Mouse (Mus musculus) retina, adult 2 months (tissue): Measurements from ENCODE around the gene Tec.

Source experiments
- DNase-seq: peaks from one replicate; pipeline ENCODE4 v3.0.0-alpha.2; 2012; ENCODE audit warnings: low read depth, low spot score

Tec gene

DNA sequence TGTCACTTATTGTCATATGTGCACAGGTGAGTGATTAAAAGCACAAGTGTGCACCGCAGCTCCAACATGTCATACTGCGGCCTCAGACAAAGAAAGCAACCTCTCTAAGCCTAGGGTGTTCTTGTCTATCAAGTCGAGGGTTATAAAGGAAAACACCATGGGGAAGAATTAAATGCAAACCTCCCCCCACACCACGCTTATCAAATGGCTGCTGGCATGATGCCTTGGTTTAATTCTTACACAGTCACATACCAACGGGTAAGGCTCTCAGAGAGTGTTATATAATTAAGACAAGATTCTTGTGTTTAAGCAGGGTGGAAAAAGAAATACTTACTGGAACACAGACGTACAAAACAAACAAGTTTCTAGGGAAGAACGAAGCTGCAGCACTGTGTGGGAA is 132.5 kb downstream of the Tec start:
- DNase-seq: no peak

DNA sequence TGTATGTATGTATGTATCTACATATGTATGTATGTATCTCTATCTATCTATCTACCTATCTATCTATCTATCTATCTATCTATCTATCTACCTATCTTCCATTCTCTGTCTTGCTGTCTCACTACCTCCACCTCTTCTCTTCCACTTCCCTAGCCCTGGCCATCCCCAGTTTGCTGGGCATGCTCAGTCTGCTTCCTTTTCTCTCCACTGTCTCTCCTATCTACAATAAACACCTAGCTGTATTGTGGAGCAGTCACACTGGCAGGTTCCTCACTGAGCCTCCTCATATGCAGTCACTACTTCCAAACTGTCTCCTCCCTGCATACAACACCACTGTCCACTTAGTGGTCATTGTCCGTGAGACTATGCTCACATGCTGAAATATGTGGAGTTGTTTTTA is 135.4 kb downstream of the Tec start:
- no peak for DNase-seq

DNA sequence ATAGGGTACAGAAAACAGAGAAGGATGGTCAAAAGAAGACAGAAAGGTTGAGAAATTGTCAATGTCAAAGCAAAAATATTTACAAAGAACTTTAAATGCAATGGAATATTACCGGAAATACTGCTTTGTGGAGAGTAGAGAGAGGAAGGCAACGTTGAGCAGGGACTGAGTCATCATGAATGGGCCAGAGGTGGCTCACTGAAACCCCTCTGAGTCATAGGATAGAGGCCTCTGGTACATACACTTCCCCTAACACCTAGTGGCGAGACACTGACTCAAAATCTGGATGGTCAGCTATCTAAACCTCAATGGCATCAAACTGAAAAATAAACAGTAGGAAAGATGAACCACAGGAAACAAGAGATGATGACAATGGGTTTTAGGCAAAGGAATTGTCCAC is 142.9 kb downstream of the Tec start:
- no peak for DNase-seq

DNA sequence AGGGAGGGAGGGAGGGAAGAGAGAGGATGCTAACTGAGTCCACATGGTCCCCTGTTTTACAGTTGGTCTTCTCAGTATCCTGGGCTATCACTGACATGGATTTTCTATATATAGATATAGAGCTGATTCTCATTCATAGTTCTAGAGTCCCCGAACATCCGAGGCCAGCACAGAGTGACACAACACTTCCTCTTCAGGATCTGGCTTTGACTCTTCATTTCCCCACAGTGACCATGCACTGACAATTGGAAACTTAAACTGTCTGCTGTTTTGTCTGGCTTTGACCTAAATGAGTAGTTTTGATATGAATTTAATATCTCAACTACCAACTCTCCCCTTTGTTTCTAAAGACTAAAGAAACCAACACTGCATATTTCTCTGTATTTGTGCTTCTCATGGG is 144.9 kb downstream of the Tec start:
- DNase-seq: no peak

DNA sequence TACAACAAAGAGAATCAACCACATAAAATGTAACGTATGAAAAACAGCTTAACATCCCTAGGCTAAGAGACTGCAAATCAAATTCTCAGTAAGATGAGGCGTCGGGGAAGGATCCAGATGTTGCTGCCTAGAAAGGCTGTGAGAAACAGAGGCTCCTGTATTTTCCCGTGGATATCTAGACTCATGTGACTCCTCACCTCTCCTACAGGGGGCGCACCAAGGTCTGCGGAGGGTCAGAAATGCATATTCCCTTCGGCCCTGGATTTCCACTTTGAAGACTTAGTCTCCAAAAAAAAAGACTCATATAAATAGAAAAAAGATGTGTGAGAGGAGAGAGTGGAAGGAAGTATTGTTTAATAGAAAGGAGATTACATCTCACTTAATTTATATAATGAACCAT is 147.7 kb downstream of the Tec start:
- DNase-seq: no peak

DNA sequence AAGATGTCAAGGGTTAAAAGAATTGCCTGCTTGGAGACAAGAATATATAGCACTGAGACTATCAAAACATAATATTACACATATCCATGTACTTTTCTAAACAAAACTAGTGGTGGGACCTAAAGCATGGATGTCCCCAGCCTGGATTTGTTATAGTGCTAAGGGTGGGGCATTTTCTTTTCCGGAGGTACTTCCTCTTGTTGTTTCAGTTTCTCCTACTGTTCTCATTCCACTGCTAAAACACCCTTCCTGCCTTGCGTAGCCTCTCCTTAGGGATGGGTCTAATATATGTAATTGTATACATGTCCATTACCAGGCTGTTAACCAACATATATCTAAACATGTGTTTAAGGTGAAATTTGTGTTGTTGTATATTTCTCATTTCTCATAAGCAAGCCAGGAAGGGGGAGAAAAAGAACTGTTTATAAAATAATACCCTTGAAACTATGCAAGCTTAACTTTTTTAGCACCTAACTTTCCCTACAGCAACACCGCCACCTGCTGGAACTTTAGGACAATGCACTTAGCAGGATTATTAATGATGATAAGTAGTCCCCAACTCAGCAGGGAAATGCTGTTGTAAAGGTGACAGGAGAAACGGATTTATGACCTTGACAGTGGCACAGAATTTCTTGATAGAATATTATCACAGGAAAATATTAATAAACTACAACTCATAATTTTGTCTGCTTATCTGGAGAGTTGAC is 157.6 kb downstream of the Tec start:
- DNase-seq: peak; percentile 56

DNA sequence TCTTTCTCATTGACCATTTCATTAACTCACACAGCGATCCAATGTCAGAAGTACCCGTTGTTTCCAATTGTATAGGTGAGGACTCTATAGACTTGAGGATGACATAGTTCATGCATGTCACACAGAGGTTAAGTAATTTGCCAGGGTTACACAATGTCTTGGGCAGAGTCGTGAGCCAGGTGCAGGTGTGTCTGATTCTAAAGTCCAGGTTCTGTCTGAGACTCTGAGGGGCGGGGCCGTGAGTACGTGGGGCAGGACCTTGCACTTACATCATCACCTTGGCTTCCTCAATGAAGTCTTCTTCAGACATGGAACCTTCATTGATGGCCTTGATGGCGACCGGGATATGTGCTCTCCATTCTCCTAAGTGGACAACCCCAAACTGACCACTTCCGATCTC is 158.3 kb downstream of the Tec start:
- no peak for DNase-seq

DNA sequence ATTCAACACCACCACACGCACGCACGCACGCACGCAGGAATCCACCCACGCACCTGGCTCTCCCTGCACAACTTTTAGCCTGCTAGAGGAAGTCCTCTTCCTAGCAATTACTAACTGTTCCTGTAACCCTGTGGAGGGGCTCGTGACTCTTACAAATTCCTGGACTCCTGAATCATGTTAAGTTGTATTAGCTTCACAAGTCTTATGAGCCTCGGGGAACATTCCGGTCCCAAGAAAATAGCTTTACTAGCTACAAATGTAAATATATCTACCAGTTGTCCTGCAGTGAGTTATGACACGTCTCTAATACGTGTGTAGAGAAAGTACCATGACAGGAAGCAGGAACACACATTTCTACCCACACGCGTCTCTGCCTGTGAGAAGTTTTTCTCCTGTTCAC is 158.8 kb downstream of the Tec start:
- DNase-seq: no peak

DNA sequence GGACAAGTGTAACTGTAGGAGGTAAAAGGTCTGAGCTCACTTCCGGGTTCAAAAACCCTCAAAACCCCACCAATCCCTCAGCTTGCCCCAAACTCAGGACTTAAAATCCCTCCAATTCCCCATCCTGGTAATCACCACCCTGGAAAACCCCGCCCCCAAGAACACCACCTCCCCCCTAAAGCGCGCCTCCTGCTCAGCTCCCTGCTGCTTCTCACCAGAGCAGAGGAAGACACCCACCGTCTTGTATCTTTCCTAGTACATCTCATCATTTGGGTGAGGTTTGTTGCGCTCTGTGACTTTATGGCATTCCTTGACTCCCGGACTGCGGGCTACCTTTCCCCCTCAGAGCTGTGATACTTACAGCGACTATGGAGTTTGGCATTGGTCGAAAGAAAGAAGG is 161.6 kb downstream of the Tec start:
- DNase-seq: no peak

DNA sequence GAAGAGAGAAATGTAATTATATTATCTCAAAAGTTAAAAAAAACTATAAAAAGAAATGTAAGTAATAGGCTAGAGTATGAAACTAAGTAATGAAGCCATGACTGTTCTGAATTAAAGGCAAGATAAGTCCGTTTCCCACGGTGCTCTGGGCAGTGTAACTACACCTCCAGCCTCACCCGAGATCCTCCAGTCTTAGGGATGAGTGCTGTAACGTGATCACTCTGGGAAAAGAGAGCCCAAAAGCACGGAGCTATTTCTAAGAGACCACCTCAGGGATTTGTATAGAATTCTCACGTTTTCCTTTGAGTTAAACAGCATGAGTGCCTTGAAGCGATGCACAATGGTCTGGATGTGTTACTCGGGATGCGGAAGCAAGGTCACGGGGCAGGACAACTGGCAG is 162.2 kb downstream of the Tec start:
- DNase-seq: no peak
